Mouse (Mus musculus): Measurements from ENCODE around the gene Ramp1. TPM values are rescaled to one million over a fixed set of nuclear protein-coding genes. Genes with fewer than 3 reads are reported as not detected.
A peak's percentile ranks its signal among the peaks of the same experiment; 100 is the strongest.

Ramp1 gene
- polyA plus RNA-seq, 1 experiment from 2014 or later = 16.1 TPM

DNA sequence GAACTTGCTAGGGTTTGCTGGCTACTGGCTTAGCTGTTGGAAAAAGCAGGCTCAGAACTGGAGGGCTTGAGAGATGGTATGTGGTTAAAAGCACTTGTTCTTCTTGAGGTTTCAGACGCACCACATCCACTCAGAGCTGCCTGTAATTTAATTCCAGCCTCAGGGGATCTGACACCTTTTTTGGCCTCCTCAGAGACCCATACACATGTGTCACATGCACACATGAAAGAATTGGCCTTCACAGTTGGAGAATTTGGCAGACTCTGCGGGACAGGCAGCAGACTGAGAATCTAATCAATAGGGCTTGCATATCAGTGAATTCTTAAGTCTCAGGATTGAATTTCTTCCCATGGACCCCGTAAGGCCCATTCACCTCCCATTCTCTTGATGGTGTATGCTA, 21.5 kb downstream of the Ramp1 start:
- Histone ChIP-seq H3K4me3 (replicated peaks) (no peak overlapping the region), H3K4me2 (no peak overlapping the region), H3K9ac (replicated peaks) (no peak overlapping the region), H3K9me3 (replicated peaks) (no peaks in the 10 kb centered on the region), H3K27ac (replicated peaks) (no peak overlapping the region), H3K4me1 (peaks cover 7% of the 10 kb centered on the region), H3K36me3 (no peaks in the 10 kb centered on the region), H3K27me3 (replicated peaks) (no peaks in the 10 kb centered on the region)
- 55% methylated on average over 3 of the region's 3 CpGs for WGBS
- no peak for ATAC-seq (ENCODE audit: low FRiP score)

DNA sequence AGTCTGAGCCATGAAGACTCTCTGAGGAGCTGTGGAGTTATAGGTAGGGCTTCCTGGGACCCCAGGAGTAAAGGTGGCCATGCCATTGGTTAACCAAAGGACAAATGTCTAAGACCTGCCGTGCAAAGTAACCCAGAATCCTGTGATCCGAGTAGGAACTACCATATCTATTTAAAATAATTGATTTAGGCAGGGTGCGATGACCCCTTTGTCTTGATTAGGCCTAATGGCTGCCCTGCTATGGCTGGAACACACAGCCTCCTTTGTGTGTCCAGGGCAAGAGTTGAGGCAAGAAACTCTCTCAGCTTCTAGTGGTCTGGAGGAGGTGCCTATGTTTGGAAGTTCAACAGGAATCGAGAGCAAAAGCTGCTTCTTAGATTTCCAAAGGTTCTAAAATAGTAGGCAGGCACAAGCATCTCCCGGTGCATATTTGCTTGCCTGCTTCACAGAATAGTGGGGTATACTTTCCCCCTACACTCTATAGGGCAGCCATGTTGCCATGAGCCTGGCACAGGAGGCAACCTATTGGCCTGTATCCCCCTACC, 24.7 kb downstream of the Ramp1 start:
- Histone ChIP-seq H3K9ac (replicated peaks) (no peak overlapping the region), H3K4me1 (peaks cover 20% of the 10 kb centered on the region), H3K4me2 (no peak overlapping the region), H3K27ac (replicated peaks) (no peak overlapping the region), H3K9me3 (replicated peaks) (no peaks in the 10 kb centered on the region), H3K4me3 (replicated peaks) (no peak overlapping the region), H3K27me3 (replicated peaks) (no peaks in the 10 kb centered on the region), H3K36me3 (no peaks in the 10 kb centered on the region)
- no peak for ATAC-seq (ENCODE audit: low FRiP score)
- 88% methylated on average over 5 of the region's 5 CpGs for WGBS

GRCm38 (mm10) chr1:91205651-91206050, 26.0 kb downstream of the Ramp1 start:
- WGBS = 81% methylated on average over 6 of the region's 6 CpGs
- Histone ChIP-seq H3K9me3 (replicated peaks) (no peaks in the 10 kb centered on the region), H3K9ac (replicated peaks) (no peak overlapping the region), H3K36me3 (no peaks in the 10 kb centered on the region), H3K27ac (replicated peaks) (no peak overlapping the region), H3K27me3 (replicated peaks) (no peaks in the 10 kb centered on the region), H3K4me2 (no peak overlapping the region), H3K4me1 (peaks cover 25% of the 10 kb centered on the region), H3K4me3 (replicated peaks) (no peak overlapping the region)
- ATAC-seq (ENCODE audit: low FRiP score) = no peak

DNA sequence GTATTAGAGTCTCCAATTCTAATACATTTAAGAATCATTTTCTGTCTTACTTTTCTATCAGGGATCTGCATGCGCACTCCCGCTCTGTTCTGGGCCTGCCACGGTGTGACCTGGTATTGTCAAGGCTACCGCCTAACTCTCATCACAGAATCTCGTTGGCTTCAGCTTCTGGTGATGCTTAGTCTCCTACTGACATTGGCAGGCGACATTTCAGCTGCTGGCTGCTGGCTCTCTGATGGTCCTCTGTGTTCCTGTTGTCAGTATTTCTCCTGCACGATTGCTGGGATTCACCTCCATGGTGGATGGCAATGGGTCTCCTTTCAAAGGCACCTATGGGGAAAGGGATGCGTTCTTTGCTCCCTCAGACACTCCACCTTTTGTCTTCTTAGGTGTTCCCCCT, 26.7 kb downstream of the Ramp1 start:
- H3K27me3 ChIP-seq (replicated peaks) = no peaks in the 10 kb centered on the region
- H3K4me1 ChIP-seq = peaks cover 32% of the 10 kb centered on the region
- H3K27ac ChIP-seq (replicated peaks) = peak overlapping the region; percentile 45
- H3K9ac ChIP-seq (replicated peaks) = no peak overlapping the region
- no peaks in the 10 kb centered on the region for H3K36me3 ChIP-seq
- 76% methylated on average over 8 of the region's 8 CpGs for WGBS
- no peaks in the 10 kb centered on the region for H3K9me3 ChIP-seq (replicated peaks)
- no peak overlapping the region for H3K4me2 ChIP-seq
- no peak for ATAC-seq (ENCODE audit: low FRiP score)
- no peak overlapping the region for H3K4me3 ChIP-seq (replicated peaks)

DNA sequence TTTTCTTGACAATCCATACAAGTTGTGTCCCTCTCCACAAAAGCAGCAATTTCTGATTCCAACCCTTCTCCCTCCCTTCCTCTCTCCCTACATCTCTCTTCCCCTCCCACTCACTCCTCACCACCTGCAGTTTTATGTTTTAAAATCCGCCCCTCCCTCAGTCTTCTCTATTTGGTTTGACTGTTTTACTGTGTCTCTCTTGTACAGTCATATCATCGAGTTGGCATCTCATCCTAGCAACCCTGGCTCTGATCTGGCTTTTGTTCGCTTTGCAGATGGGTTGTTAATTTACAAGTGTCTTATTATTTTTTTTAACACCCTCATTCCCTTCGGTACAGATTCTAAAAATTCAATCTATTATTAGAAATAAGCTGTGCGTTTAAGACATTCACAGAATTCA, 27.3 kb downstream of the Ramp1 start:
- Histone ChIP-seq H3K4me2 (no peak overlapping the region), H3K27ac (replicated peaks) (peak overlapping the region; percentile 45; the same call in 1 of the 2 replicates), H3K36me3 (no peaks in the 10 kb centered on the region), H3K4me3 (replicated peaks) (no peak overlapping the region), H3K9ac (replicated peaks) (no peak overlapping the region), H3K9me3 (replicated peaks) (no peaks in the 10 kb centered on the region), H3K27me3 (replicated peaks) (no peaks in the 10 kb centered on the region), H3K4me1 (peaks cover 37% of the 10 kb centered on the region)
- WGBS = 57% methylated on average over 5 of the region's 5 CpGs
- ATAC-seq (ENCODE audit: low FRiP score) = no peak

GRCm38 (mm10) chr1:91207334-91208074, 27.9 kb downstream of the Ramp1 start:
- 72% methylated on average over 3 of the region's 3 CpGs for whole genome bisulfite sequencing
- H3K9me3 ChIP-seq (replicated peaks) = no peaks in the 10 kb centered on the region

DNA sequence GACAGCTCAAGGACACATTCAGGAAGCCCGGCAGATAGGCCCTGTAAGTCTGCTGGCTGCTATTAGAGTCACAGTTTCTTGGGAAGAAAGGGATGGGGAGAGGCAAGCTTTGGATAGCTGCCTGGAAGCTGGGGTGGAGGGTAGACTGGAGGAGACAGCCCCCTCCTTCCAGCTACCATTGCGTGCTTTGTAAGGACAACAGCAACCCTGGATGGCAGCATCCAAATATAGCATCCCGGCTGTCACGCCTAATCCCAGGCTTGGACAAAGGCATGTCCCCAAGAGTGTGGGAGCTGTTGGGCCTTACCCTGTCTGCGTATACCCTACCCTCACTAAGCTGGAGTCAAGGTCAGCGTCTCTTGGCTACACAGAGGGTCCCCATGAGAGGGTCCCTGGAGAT, 29.7 kb downstream of the Ramp1 start:
- peak; percentile 65 for ATAC-seq (ENCODE audit: low FRiP score)
- H3K4me2 ChIP-seq = no peak overlapping the region

More at GRCm38 (mm10) chr1:91207334-91208074, 27.9 kb downstream of the Ramp1 start:
- Histone ChIP-seq H3K27ac (replicated peaks) (peak overlapping the region; percentile 83; the same call in 1 of the 2 replicates), H3K27me3 (replicated peaks) (no peaks in the 10 kb centered on the region), H3K9ac (replicated peaks) (no peak overlapping the region), H3K4me1 (peaks cover 37% of the 10 kb centered on the region), H3K4me3 (replicated peaks) (no peak overlapping the region), H3K4me2 (no peak overlapping the region), H3K36me3 (no peaks in the 10 kb centered on the region)
- no peak for ATAC-seq (ENCODE audit: low FRiP score)

GRCm38 (mm10) chr1:91209785-91210184, 30.2 kb downstream of the Ramp1 start:
- peak; percentile 79 for ATAC-seq (ENCODE audit: low FRiP score)
- no peak overlapping the region for H3K4me2 ChIP-seq
- no peak overlapping the region for H3K9ac ChIP-seq (replicated peaks)

More for the DNA sequence above, 29.7 kb downstream of the Ramp1 start:
- Histone ChIP-seq H3K4me3 (replicated peaks) (no peak overlapping the region), H3K9ac (replicated peaks) (no peak overlapping the region), H3K4me1 (peaks cover 40% of the 10 kb centered on the region), H3K36me3 (no peaks in the 10 kb centered on the region), H3K27ac (replicated peaks) (peak overlapping the region; percentile 83), H3K27me3 (replicated peaks) (no peaks in the 10 kb centered on the region), H3K9me3 (replicated peaks) (no peaks in the 10 kb centered on the region)
- WGBS = 64% methylated on average over 6 of the region's 6 CpGs

GRCm38 (mm10) chr1:91211099-91211498, 31.5 kb downstream of the Ramp1 start:
- H3K27ac ChIP-seq (replicated peaks) = peak overlapping the region; percentile 71
- H3K4me1 ChIP-seq = peaks cover 40% of the 10 kb centered on the region
- H3K9me3 ChIP-seq (replicated peaks) = no peaks in the 10 kb centered on the region
- no peaks in the 10 kb centered on the region for H3K27me3 ChIP-seq (replicated peaks)
- no peak overlapping the region for H3K4me3 ChIP-seq (replicated peaks)
- no peak for ATAC-seq (ENCODE audit: low FRiP score)
- WGBS = 78% methylated on average over 1 of the region's 1 CpGs
- no peaks in the 10 kb centered on the region for H3K36me3 ChIP-seq
- H3K4me2 ChIP-seq = no peak overlapping the region
- no peak overlapping the region for H3K9ac ChIP-seq (replicated peaks)

More at GRCm38 (mm10) chr1:91209785-91210184, 30.2 kb downstream of the Ramp1 start:
- no peaks in the 10 kb centered on the region for H3K9me3 ChIP-seq (replicated peaks)
- H3K27ac ChIP-seq (replicated peaks) = peak overlapping the region; percentile 83
- WGBS = 49% methylated on average over 6 of the region's 6 CpGs
- H3K4me1 ChIP-seq = peaks cover 40% of the 10 kb centered on the region
- no peak overlapping the region for H3K4me3 ChIP-seq (replicated peaks)
- H3K36me3 ChIP-seq = no peaks in the 10 kb centered on the region
- H3K27me3 ChIP-seq (replicated peaks) = no peaks in the 10 kb centered on the region

DNA sequence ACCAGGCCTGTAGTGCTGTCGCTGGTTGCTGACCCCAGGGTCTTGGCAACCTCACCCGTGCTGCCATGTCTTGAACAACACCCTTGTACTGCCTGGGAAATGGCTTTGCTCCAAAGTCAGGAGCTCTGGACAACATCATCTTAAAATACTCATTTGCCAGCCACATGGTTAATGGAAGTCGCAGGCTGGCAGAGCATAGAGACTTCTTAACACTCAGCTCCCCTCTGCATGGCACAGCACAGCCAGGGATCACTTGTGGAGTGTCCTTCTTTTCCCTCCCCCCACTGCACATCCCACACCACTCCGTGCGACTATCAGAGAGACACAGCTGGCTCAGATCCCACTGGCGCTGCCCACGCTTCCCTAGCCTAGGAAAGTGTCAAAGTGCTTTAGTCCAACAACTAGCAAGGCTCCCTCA, 32.0 kb downstream of the Ramp1 start:
- peak; percentile 38; the same call in 1 of the 2 replicates for ATAC-seq (ENCODE audit: low FRiP score)
- H3K36me3 ChIP-seq = no peaks in the 10 kb centered on the region
- no peak overlapping the region for H3K4me3 ChIP-seq (replicated peaks)
- peak overlapping the region; percentile 71 for H3K27ac ChIP-seq (replicated peaks)
- WGBS = 68% methylated on average over 7 of the region's 7 CpGs
- no peaks in the 10 kb centered on the region for H3K9me3 ChIP-seq (replicated peaks)
- H3K9ac ChIP-seq (replicated peaks) = no peak overlapping the region
- no peak overlapping the region for H3K4me2 ChIP-seq
- peaks cover 40% of the 10 kb centered on the region for H3K4me1 ChIP-seq
- H3K27me3 ChIP-seq (replicated peaks) = no peaks in the 10 kb centered on the region

- ATAC-seq (ENCODE audit: low FRiP score) = no peak
- Histone ChIP-seq H3K9ac (replicated peaks) (no peak overlapping the region), H3K4me2 (no peak overlapping the region), H3K27me3 (replicated peaks) (no peaks in the 10 kb centered on the region), H3K27ac (replicated peaks) (no peak overlapping the region), H3K36me3 (no peaks in the 10 kb centered on the region), H3K4me1 (peaks cover 21% of the 10 kb centered on the region), H3K4me3 (replicated peaks) (no peak overlapping the region), H3K9me3 (replicated peaks) (no peaks in the 10 kb centered on the region)
- WGBS = 90% methylated on average over 1 of the region's 1 CpGs
Measured at GRCm38 (mm10) chr1:91215264-91215663, 35.6 kb downstream of the Ramp1 start.

DNA sequence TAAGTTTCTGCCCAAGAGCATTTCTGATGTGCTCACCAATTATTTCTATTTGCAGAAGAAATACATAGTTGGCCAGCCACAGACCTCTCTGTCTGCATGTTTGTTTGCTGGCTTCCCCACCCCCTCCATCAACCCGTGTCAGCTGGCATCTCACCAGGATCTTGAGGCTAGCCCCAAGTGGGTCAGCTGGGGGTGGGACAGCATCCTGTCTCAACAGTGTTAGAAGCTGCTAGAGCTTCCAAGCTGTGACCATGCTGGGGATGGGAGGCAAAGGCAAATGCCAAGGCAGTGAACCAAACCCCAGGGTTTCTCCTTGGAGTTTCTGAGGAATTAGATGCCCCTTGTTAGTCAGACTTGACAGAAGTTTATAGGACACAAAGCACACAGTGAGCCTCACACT, 36.4 kb downstream of the Ramp1 start:
- H3K4me2 ChIP-seq = no peak overlapping the region
- no peak overlapping the region for H3K9ac ChIP-seq (replicated peaks)
- H3K27me3 ChIP-seq (replicated peaks) = no peaks in the 10 kb centered on the region
- H3K27ac ChIP-seq (replicated peaks) = no peak overlapping the region
- H3K36me3 ChIP-seq = no peaks in the 10 kb centered on the region
- H3K9me3 ChIP-seq (replicated peaks) = no peaks in the 10 kb centered on the region
- 52% methylated on average over 1 of the region's 1 CpGs for WGBS
- no peak for ATAC-seq (ENCODE audit: low FRiP score)
- no peak overlapping the region for H3K4me3 ChIP-seq (replicated peaks)
- peaks cover 15% of the 10 kb centered on the region for H3K4me1 ChIP-seq
